Mouse (Mus musculus) myocyte (in vitro differentiated cells): Measurements from ENCODE around the gene Tgm5. TPM values are rescaled to one million over a fixed set of nuclear protein-coding genes. Genes with fewer than 3 reads are reported as not detected.
A peak's percentile ranks its signal among the peaks of the same experiment; 100 is the strongest.

Experiments
- H3K27me3 ChIP-seq: one replicate; pipeline ENCODE4 v1.6.1; 2011; ENCODE audit not compliant: control insufficient read depth, insufficient read depth, insufficient read length
- H3K36me3 ChIP-seq: one replicate; pipeline ENCODE4 v1.6.1; 2011; ENCODE audit not compliant: control insufficient read depth, insufficient read depth
- H3K4me2 ChIP-seq: one replicate; pipeline ENCODE4 v1.6.1; 2011; ENCODE audit warnings: low read depth, control low read depth
- H3K4me3 ChIP-seq: one replicate; pipeline ENCODE4 v1.5.1; 2011; ENCODE audit warnings: mild to moderate bottlenecking, control low read depth, moderate library complexity
- H3K79me2 ChIP-seq: one replicate; pipeline ENCODE4 v1.6.1; 2011; ENCODE audit not compliant: control insufficient read depth, insufficient read depth
- H3ac ChIP-seq: one replicate; pipeline ENCODE4 v1.6.1; 2011; ENCODE audit not compliant: control insufficient read depth, insufficient read length
- CEBPB ChIP-seq: IDR thresholded peaks from 2 replicates; pipeline ENCODE4 v1.6.1; 2011; ENCODE audit warnings: mild to moderate bottlenecking, moderate library complexity; ENCODE audit not compliant: poor library complexity, insufficient read depth, severe bottlenecking
- E2F4 ChIP-seq: IDR thresholded peaks from one replicate; pipeline ENCODE4 v1.6.1; 2011; ENCODE audit warnings: mild to moderate bottlenecking, control low read depth, moderate library complexity; ENCODE audit not compliant: insufficient read depth
- MAX ChIP-seq: IDR thresholded peaks from one replicate; pipeline ENCODE4 v1.6.1; 2011; ENCODE audit warnings: low read depth, mild to moderate bottlenecking, control low read depth
- MYOD1 ChIP-seq, 3 experiments: IDR thresholded peaks; one replicate each; pipeline ENCODE4 v1.6.1; 2011; ENCODE audit warnings: control low read depth in 2 of 3, low read depth in 2 of 3, mild to moderate bottlenecking in 2 of 3, moderate library complexity in 1 of 3; ENCODE audit not compliant: insufficient read length in 2 of 3, control insufficient read depth in 1 of 3
- MYOG ChIP-seq, 3 experiments: IDR thresholded peaks; one replicate each; pipeline ENCODE4 v1.6.1; 2011; ENCODE audit warnings: control low read depth in 2 of 3, low read depth in 2 of 3, mild to moderate bottlenecking in 2 of 3; ENCODE audit not compliant: insufficient read length in 2 of 3, control insufficient read depth in 1 of 3, insufficient read depth in 1 of 3
- POLR2A ChIP-seq: IDR thresholded peaks from one replicate; pipeline ENCODE4 v1.6.1; 2011; ENCODE audit warnings: low read depth, mild to moderate bottlenecking, control low read depth, moderate library complexity; ENCODE audit not compliant: insufficient read length
- POLR2AphosphoS2 ChIP-seq: IDR thresholded peaks from one replicate; pipeline ENCODE4 v1.6.1; 2011; ENCODE audit warnings: low read depth, control low read depth; ENCODE audit not compliant: insufficient read length
- REST ChIP-seq: IDR thresholded peaks from one replicate; pipeline ENCODE4 v1.6.1; 2011; ENCODE audit warnings: mild to moderate bottlenecking, control low read depth, moderate library complexity; ENCODE audit not compliant: insufficient read depth, insufficient read length
- SRF ChIP-seq: IDR thresholded peaks from one replicate; pipeline ENCODE4 v1.6.1; 2011; ENCODE audit warnings: low read depth; ENCODE audit not compliant: control insufficient read depth, insufficient read length
- TCF12 ChIP-seq: IDR thresholded peaks from one replicate; pipeline ENCODE4 v1.6.1; 2011; ENCODE audit warnings: mild to moderate bottlenecking, control low read depth; ENCODE audit not compliant: poor library complexity, insufficient read depth, severe bottlenecking
- TCF3 ChIP-seq: IDR thresholded peaks from one replicate; pipeline ENCODE4 v1.6.1; 2011; ENCODE audit warnings: low read depth, control low read depth; ENCODE audit not compliant: insufficient read length
- USF1 ChIP-seq: IDR thresholded peaks from one replicate; pipeline ENCODE4 v1.6.1; 2011; ENCODE audit warnings: low read depth, mild to moderate bottlenecking, control low read depth, moderate library complexity
- polyA plus RNA-seq: library from polyadenylated mRNA; unstranded; fragments of >200 nt; fragmentation: generic; extraction: Trizol; gene quantifications from one replicate; pipeline ENCODE4 v1.2.1, GENCODE M21; 2012; ENCODE audit warnings: missing spikeins

The Tgm5 gene
- polyA plus RNA-seq, 1 experiment: 0.54 TPM

DNA sequence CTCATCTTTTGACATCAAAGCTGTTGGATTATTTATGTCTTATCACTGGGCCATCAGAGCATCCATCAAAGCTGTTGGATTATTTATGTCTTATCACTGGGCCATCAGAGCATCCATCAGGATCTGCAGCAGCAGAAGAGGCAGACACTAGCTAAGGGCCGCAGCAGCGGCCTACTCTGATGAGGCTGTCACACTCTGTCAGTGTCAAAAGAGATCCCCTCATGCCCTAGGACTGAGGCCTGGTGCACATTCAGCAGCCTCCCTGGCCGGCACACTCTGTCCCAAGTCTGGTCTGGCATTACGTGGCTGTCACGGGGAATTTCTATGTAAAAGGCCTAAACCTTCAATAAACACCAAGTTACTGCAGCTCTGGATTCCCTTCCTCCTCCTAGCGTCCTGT lies 16.1 kb downstream of the Tgm5 start:
- no peaks in the 10 kb centered on the region for H3K79me2 ChIP-seq
- TF ChIP-seq POLR2A (no peak), TCF12 (no peak), USF1 (no peak), TCF3 (no peak), CEBPB (no peak), POLR2AphosphoS2 (no peak), MYOG (IDR thresholded peaks at IDR 0.05; ENCODE audit: control insufficient read depth in 1 of 3, insufficient read depth in 1 of 3, insufficient read length in 2 of 3, low read depth in 2 of 3) (no peak), MYOD1 (IDR thresholded peaks at IDR 0.05; ENCODE audit: control insufficient read depth in 1 of 3, insufficient read length in 2 of 3, low read depth in 2 of 3) (no peak)
- no peak overlapping the region for H3K4me2 ChIP-seq
- H3K4me3 ChIP-seq: no peak overlapping the region
- no peaks in the 10 kb centered on the region for H3K36me3 ChIP-seq
- no peak overlapping the region for H3ac ChIP-seq
- no peaks in the 10 kb centered on the region for H3K27me3 ChIP-seq

DNA sequence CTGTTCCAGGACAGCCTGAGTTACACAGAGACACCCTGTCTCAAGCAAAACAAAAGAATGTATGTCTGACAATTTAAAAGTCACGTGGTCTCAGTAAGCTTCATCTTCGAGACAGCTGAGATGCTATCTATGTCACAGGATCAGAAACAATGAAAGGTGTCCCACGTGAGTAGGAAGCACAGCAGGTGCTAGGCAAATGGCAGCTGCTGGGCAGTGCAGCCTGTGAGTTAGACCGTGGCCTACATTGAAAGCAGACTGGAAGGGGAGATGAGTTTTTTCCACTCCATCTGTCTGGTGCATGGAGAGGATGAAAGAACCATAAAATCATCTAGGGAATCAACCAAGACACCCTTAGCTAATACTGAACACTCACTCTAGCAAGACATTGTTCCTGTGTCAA lies 18.5 kb downstream of the Tgm5 start:
- H3K36me3 ChIP-seq: no peaks in the 10 kb centered on the region
- no peaks in the 10 kb centered on the region for H3K79me2 ChIP-seq
- no peak overlapping the region for H3K4me3 ChIP-seq
- H3ac ChIP-seq: no peak overlapping the region
- H3K4me2 ChIP-seq: no peak overlapping the region
- no peaks in the 10 kb centered on the region for H3K27me3 ChIP-seq
- TF ChIP-seq MAX: no peak
- TF ChIP-seq MYOG (IDR thresholded peaks at IDR 0.05; ENCODE audit: control insufficient read depth in 1 of 3, insufficient read depth in 1 of 3, insufficient read length in 2 of 3, low read depth in 2 of 3): peak in 1 of 3 experiments; percentile 57
- TF ChIP-seq MYOD1 (IDR thresholded peaks at IDR 0.05; ENCODE audit: control insufficient read depth in 1 of 3, insufficient read length in 2 of 3, low read depth in 2 of 3): peak in 1 of 3 experiments; percentile 20

DNA sequence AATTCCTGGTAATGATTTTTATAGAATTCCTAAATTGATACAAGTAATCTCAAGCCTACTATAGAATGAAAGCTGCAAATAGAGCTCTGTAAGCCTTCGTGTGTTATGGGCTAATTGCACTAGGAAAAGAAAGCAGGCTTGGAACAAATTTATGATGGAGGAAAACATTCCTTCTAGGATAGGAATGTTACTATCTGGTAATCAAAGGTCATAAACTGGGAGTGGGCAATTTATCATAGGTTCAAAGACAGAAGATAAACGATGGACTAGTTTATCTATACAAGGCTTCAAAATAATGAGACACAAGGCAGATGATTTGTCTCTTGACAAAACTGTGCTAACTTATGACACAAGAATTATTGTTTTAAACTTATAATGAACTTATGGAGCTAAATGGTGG lies 24.3 kb downstream of the Tgm5 start:
- no peak overlapping the region for H3ac ChIP-seq
- H3K79me2 ChIP-seq: no peaks in the 10 kb centered on the region
- H3K36me3 ChIP-seq: no peaks in the 10 kb centered on the region
- TF ChIP-seq SRF: no peak
- no peak for TF ChIP-seq POLR2A
- TF ChIP-seq E2F4: no peak
- no peak for TF ChIP-seq REST
- no peak overlapping the region for H3K4me2 ChIP-seq
- H3K4me3 ChIP-seq: no peak overlapping the region
- H3K27me3 ChIP-seq: peaks cover 6% of the 10 kb centered on the region

DNA sequence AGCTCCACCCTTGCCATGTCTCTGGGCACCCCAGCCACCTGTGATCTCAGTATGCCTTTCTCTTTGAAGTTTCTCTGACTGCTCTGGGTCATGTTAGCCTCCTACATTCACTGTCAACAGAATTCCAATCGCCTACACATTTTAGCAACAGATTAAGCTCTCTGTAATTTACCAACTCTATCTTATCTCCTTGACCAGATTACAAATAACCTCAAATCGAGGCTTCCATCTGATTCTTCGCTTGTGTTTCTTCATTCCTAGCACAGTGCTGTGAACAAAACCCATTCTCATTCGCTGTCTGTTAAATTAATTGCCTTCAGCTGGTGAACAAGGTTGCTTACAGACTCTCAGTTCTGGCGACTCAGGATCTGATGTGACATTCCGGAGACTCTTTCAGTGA lies 27.6 kb downstream of the Tgm5 start:
- TF ChIP-seq E2F4 (no peak), TCF3 (no peak), TCF12 (no peak), MAX (no peak), REST (no peak), POLR2AphosphoS2 (no peak), CEBPB (no peak)
- H3K4me2 ChIP-seq: no peak overlapping the region
- no peaks in the 10 kb centered on the region for H3K36me3 ChIP-seq

GRCm38 (mm10) chr2:121055915-121056314 lies 29.7 kb downstream of the Tgm5 start:
- Histone ChIP-seq H3K4me3 (no peak overlapping the region), H3K4me2 (no peak overlapping the region), H3K36me3 (no peaks in the 10 kb centered on the region), H3ac (no peak overlapping the region), H3K27me3 (peaks cover 6% of the 10 kb centered on the region), H3K79me2 (no peaks in the 10 kb centered on the region)
- TF ChIP-seq SRF: no peak
- TF ChIP-seq POLR2A: no peak
- no peak for TF ChIP-seq POLR2AphosphoS2
- TF ChIP-seq CEBPB: no peak
- TF ChIP-seq MYOD1 (IDR thresholded peaks at IDR 0.05; ENCODE audit: control insufficient read depth in 1 of 3, insufficient read length in 2 of 3, low read depth in 2 of 3): no peak
- no peak for TF ChIP-seq MAX
- TF ChIP-seq REST: no peak

More for the DNA sequence above, 27.6 kb downstream of the Tgm5 start:
- Histone ChIP-seq H3K79me2 (no peaks in the 10 kb centered on the region), H3K4me3 (no peak overlapping the region), H3K27me3 (peaks cover 6% of the 10 kb centered on the region), H3ac (no peak overlapping the region)

DNA sequence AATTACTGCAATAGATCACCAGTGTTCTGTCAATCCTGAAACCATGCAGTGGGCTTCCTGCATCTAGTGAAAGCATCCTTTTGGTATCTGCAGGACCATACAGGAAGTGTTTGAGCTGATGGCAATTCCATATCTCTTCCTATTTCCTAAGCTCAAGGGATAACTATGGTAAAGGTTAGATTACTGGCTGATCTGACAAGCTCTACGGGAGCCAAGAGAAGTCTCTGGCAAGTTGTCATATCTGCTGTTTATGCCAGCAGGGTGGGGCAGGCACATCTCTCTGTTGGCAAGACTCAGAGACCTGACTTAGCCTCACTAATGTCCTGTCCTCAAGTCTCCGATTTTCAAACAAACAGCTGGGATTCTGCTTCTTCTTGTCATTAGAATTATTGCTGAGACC lies 31.6 kb downstream of the Tgm5 start:
- Histone ChIP-seq H3K79me2 (no peaks in the 10 kb centered on the region), H3K4me2 (no peak overlapping the region), H3K36me3 (no peaks in the 10 kb centered on the region), H3ac (no peak overlapping the region), H3K27me3 (peaks cover 6% of the 10 kb centered on the region), H3K4me3 (no peak overlapping the region)
- TF ChIP-seq POLR2A (no peak), MAX (no peak), POLR2AphosphoS2 (no peak), TCF3 (no peak), MYOG (IDR thresholded peaks at IDR 0.05; ENCODE audit: control insufficient read depth in 1 of 3, insufficient read depth in 1 of 3, insufficient read length in 2 of 3, low read depth in 2 of 3) (no peak), REST (no peak)
